Mouse (Mus musculus) cortical plate, adult 2 months (tissue): ENCODE measurements around the gene Mup22. TPM values are rescaled to one million over a fixed set of nuclear protein-coding genes. Genes with fewer than 3 reads are reported as not detected.
"Not testable (repeated sequence)": the region's sequence is repeated elsewhere in the genome, so short reads cannot be mapped to it uniquely, and the experiment has no call there.

ENCODE experiments used
- H3K27ac ChIP-seq: fragments of 200-500 bp; 2 replicates; pipeline ENCODE4 v1.5.1; 2012; ENCODE audit warnings: low read length, control low read depth, inconsistent platforms; ENCODE audit not compliant: insufficient read depth
- H3K4me1 ChIP-seq: fragments of 200-500 bp; 2 replicates; pipeline ENCODE4 v1.6.1; 2011; ENCODE audit warnings: low read length; ENCODE audit not compliant: control insufficient read depth, insufficient read depth
- H3K4me3 ChIP-seq: fragments of 200-500 bp; 2 replicates; pipeline ENCODE4 v1.5.1; 2011; ENCODE audit warnings: mild to moderate bottlenecking, low read length, control low read depth; ENCODE audit not compliant: insufficient read depth
- polyA plus RNA-seq: library from polyadenylated mRNA; depleted of rRNA; stranded (reverse); fragments of >200 nt; gene quantifications from 2 replicates; pipeline ENCODE4 v1.2.3, GENCODE M21; 2012; rRNA removed

Mup22 gene
- polyA plus RNA-seq, result not detected in 2 replicates

- not testable (repeated sequence) for H3K4me3 ChIP-seq, H3K27ac ChIP-seq, H3K4me1 ChIP-seq
These were observed at the start of gene Mup22 for GRCm38 (mm10) chr4:60821363-60821762. TSS of gene Mup22 (minus strand) at chr4:60821463.

- not testable (repeated sequence) for H3K27ac ChIP-seq, H3K4me1 ChIP-seq, H3K4me3 ChIP-seq
These were observed 19.6 kb upstream of the Mup22 start for GRCm38 (mm10) chr4:60840889-60841288.

Other genes with a start within 250 kb of the Mup22 start
- not detected in 2 replicates for gene Mup10, start 239.3 kb downstream of the Mup22 start, polyA plus RNA-seq
- not detected in 2 replicates for gene Mup11, start 159.1 kb downstream of the Mup22 start, polyA plus RNA-seq
- gene Mup12, start 80.1 kb downstream of the Mup22 start, polyA plus RNA-seq, result not detected in 2 replicates